Mouse (Mus musculus) embryonic facial prominence, embryonic 10.5 days (tissue): ENCODE measurements around the gene Dio1. TPM values are rescaled to one million over a fixed set of nuclear protein-coding genes. Genes with fewer than 3 reads are reported as not detected.

Experiments
- DNase-seq: peaks from one replicate; pipeline ENCODE4 v3.0.0-alpha.2; 2017; ENCODE audit warnings: low spot score
- H3K27ac ChIP-seq: fragments of 300-500 bp; sonication (generic); replicated peaks from 2 replicates; pipeline ENCODE4 v1.5.1; 2016; ENCODE audit warnings: mild to moderate bottlenecking
- H3K27me3 ChIP-seq: fragments of 300-500 bp; sonication (generic); replicated peaks from 2 replicates; pipeline ENCODE4 v1.6.1; 2016; ENCODE audit warnings: low read depth, mild to moderate bottlenecking; ENCODE audit not compliant: poor library complexity, severe bottlenecking
- H3K36me3 ChIP-seq: fragments of 300-500 bp; sonication (generic); replicated peaks from 2 replicates; pipeline ENCODE4 v1.6.1; 2016; ENCODE audit warnings: mild to moderate bottlenecking, moderate library complexity
- H3K4me1 ChIP-seq: fragments of 300-500 bp; sonication (generic); 2 replicates; pipeline ENCODE4 v1.6.1; 2016
- H3K4me3 ChIP-seq: fragments of 300-500 bp; sonication (generic); 2 replicates; pipeline ENCODE4 v1.5.1; 2016; ENCODE audit warnings: mild to moderate bottlenecking, moderate library complexity
- H3K9me3 ChIP-seq: fragments of 300-500 bp; sonication (generic); 2 replicates; pipeline ENCODE4 v1.6.1; 2016; ENCODE audit warnings: mild to moderate bottlenecking
- WGBS: fragments of 180-500 bp; shearing (Covaris S2); methylation state at CpG from one replicate; pipeline ENCODE4 v1.1.7; 2016; 5-methylcytosine and 5-hydroxymethylcytosine counted together
- polyA plus RNA-seq: library from polyadenylated mRNA; unstranded; fragments of >200 nt; fragmentation: Nextera tagmentation; extraction: Ambion mirVana; gene quantifications from 2 replicates; pipeline ENCODE4 v1.2.1, GENCODE M21; 2016

Dio1 gene
- polyA plus RNA-seq, 1 experiment from 2014 or later: not detected

DNA sequence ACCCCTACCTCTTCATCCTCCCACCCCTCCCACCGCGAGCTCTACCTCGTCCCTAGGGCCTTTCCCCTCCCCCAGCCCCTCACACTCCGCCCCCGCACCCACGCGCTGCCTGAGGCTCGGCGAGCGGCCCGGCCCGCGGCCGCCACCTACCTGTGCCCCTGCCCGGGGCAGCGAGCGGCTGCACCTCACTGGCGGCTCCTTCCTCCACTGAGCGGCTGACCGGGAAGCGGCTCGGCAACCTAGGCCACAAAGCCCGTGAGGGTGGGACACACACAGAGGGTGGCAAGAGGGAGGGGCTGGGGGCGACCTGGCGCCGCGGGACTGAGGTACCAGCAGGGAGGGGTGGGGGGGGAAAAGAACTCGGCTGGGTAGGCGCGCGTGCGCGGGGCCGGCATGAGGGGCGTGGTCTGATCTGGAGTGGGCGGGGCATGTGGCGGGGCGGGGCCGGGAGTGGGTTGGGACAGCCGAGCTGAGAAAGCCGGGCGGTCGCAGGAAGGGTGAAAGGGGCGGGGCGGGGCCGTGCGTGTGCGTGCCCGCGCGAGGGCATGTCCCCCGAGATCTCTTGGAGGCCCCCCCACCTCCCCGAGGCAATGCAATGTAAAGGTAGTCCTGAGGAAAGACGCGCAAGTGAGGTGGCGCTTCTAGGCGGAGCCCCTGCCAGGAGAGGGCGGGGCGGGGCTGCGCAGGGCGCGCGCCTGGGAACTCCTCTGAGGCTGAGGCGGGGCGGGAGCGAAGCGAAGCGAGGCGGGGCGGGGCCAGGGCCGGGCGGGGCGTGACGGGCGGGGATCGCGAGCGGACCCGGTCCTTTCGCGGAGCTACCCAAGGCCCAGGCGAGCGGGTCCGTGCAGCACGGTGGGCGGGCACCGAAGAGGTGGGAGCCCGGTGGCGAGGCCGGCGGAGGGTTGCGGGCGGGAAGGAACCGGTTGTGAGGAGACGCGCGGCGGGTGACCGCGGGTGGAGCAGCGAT lies 53.6 kb downstream of the Dio1 start, which contains the start of the genes Lrrc42 and Hspb11:
Lrrc42 (minus strand) TSS at position 408 of the 967 bp plus-strand sequence.
Hspb11 (plus strand) TSS at position 469 of the 967 bp plus-strand sequence.
- Histone ChIP-seq H3K27me3 (no peaks in the 10 kb centered on the region), H3K36me3 (no peaks in the 10 kb centered on the region), H3K4me1 (peaks cover 32% of the 10 kb centered on the region), H3K9me3 (no peaks in the 10 kb centered on the region), H3K4me3 (peak within 1 kb of the TSS; percentile 91), H3K27ac (peak within 1 kb of the TSS; percentile 96)
- under 1% methylated on average over 101 of the region's 101 CpGs for WGBS
- DNase-seq: peak; percentile 99

DNA sequence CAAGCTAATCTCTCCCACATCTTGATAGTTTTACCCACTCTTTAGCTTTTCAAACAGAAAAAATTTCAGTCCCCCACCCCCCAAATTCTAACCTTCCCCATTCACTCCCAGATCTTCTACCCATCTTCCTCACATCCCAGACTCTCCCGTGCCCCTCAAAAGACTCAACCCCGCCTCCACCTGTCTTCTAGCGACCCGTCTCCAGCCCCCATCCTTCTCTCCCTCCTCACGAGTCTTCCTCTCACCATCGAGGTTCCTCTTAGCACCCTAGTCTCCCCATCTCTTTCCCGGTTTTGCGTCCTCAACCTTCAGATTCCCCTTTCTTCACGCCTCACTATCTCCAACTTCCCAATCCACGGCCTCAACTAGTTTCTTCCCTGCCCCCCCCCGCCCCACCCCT lies 54.4 kb downstream of the Dio1 start:
- H3K27ac ChIP-seq: peak overlapping the region; percentile 96
- peaks cover 32% of the 10 kb centered on the region for H3K4me1 ChIP-seq
- H3K4me3 ChIP-seq: peak overlapping the region; percentile 91
- no peaks in the 10 kb centered on the region for H3K9me3 ChIP-seq
- no peaks in the 10 kb centered on the region; the same call in 1 of the 2 replicates for H3K36me3 ChIP-seq
- H3K27me3 ChIP-seq: no peaks in the 10 kb centered on the region
- WGBS: under 1% methylated on average over 11 of the region's 11 CpGs
- DNase-seq: no peak

GRCm38 (mm10) chr4:107250494-107250893 lies 56.5 kb downstream of the Dio1 start:
- peak; percentile 28 for DNase-seq
- no peaks in the 10 kb centered on the region for H3K27me3 ChIP-seq
- no peak overlapping the region for H3K4me3 ChIP-seq
- 24% methylated on average over 4 of the region's 4 CpGs for WGBS
- peaks cover 32% of the 10 kb centered on the region for H3K4me1 ChIP-seq
- no peak overlapping the region for H3K27ac ChIP-seq
- peaks cover 15% of the 10 kb centered on the region for H3K36me3 ChIP-seq
- H3K9me3 ChIP-seq: no peaks in the 10 kb centered on the region

DNA sequence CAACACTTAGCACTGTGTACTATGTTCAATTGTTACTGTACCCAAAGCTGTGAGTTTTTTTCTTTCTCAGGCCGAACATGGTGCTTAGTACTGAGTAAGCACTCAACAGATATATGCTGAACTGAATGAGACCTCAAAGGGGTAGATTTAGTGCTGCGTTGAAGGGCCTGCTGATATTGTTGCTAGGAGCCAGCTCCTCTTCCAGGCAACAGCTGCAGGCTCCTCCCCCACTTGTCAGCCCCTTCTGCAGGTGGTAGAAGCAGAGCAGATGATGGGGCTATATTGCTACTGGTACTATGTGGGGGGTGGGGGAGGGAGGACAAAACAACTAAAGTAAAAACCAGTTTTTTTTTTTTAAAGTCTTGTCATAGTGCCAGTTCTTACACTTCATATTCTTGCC lies 57.5 kb downstream of the Dio1 start:
- H3K27ac ChIP-seq: no peak overlapping the region
- no peak for DNase-seq
- H3K4me1 ChIP-seq: peaks cover 30% of the 10 kb centered on the region
- WGBS: 77% methylated on average over 2 of the region's 2 CpGs
- peaks cover 25% of the 10 kb centered on the region for H3K36me3 ChIP-seq
- H3K9me3 ChIP-seq: no peaks in the 10 kb centered on the region
- H3K4me3 ChIP-seq: no peak overlapping the region
- H3K27me3 ChIP-seq: no peaks in the 10 kb centered on the region

DNA sequence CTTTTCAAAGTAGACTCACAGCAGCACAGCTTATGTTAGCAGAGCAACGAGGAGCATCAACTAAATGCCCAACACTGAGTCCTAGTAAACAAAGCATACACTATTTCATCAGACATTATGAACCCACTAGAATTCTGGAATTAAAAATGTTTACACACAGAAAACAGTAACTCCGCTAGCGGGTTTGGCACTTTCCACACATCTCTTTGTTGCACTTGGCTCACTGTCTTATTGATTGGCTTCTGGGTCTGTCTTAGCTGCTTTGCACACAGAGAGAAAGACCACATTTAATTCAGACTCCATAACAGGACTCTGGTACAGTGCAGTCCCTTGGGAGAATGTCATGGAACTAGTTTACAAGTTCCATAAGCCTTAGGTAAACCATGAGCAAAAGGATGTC lies 58.9 kb downstream of the Dio1 start:
- Histone ChIP-seq H3K4me3 (no peak overlapping the region), H3K36me3 (peaks cover 38% of the 10 kb centered on the region), H3K27me3 (no peaks in the 10 kb centered on the region), H3K4me1 (peaks cover 20% of the 10 kb centered on the region), H3K27ac (no peak overlapping the region), H3K9me3 (no peaks in the 10 kb centered on the region)
- DNase-seq: no peak
- 96% methylated on average over 3 of the region's 3 CpGs for WGBS

DNA sequence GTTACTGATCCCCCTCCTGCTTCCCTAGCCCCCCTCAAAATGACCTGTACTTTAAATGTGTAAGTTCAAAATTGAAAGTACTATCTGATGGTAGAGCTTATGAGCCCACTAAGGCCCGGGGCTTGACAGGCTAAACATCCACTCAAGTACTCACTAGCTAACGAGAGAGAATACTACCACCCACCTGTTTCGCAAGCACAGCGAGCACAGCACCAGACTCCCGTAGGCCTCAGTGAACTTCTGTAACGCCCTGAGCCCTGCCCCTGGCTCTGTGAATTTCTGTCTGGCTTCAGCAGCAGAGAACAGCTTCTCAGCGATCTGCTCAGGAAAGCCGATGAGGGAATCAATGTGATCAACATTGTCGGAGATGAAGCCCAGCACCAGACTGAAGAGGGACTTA lies 59.9 kb downstream of the Dio1 start:
- Histone ChIP-seq H3K9me3 (no peaks in the 10 kb centered on the region), H3K36me3 (peaks cover 46% of the 10 kb centered on the region), H3K27me3 (no peaks in the 10 kb centered on the region), H3K4me3 (no peak overlapping the region), H3K4me1 (peaks cover 11% of the 10 kb centered on the region), H3K27ac (no peak overlapping the region)
- 84% methylated on average over 9 of the region's 9 CpGs for WGBS
- DNase-seq: no peak

- Histone ChIP-seq H3K27me3 (no peaks in the 10 kb centered on the region), H3K27ac (no peak overlapping the region), H3K9me3 (no peaks in the 10 kb centered on the region), H3K36me3 (peaks cover 56% of the 10 kb centered on the region), H3K4me1 (peaks cover 7% of the 10 kb centered on the region), H3K4me3 (no peak overlapping the region)
- no peak for DNase-seq
- WGBS: 89% methylated on average over 1 of the region's 1 CpGs
These were observed 60.9 kb downstream of the Dio1 start for GRCm38 (mm10) chr4:107246040-107246439.

DNA sequence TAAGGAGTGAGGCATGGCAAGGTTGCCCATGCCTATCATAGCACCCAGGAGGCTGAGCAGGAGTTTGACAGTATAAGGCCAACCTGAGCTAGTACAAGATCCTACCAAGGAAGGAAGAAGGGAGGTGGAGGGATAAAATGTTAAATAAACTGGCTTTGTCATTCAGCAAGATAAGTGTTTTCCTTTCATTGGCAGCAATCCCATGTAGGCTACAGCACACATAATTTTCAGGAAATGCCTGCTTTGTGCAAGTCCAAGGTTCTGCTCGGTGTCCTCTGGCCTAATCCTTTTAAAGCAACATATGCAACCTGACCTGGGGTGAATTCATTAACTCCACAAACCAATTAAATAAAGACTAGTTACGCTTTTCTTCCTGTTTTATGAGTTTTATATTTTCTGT lies 61.6 kb downstream of the Dio1 start:
- Histone ChIP-seq H3K4me3 (no peak overlapping the region), H3K27ac (no peak overlapping the region), H3K4me1 (peaks cover 7% of the 10 kb centered on the region), H3K36me3 (peaks cover 63% of the 10 kb centered on the region), H3K27me3 (no peaks in the 10 kb centered on the region), H3K9me3 (no peaks in the 10 kb centered on the region)
- 78% methylated on average over 2 of the region's 2 CpGs for WGBS
- DNase-seq: no peak

DNA sequence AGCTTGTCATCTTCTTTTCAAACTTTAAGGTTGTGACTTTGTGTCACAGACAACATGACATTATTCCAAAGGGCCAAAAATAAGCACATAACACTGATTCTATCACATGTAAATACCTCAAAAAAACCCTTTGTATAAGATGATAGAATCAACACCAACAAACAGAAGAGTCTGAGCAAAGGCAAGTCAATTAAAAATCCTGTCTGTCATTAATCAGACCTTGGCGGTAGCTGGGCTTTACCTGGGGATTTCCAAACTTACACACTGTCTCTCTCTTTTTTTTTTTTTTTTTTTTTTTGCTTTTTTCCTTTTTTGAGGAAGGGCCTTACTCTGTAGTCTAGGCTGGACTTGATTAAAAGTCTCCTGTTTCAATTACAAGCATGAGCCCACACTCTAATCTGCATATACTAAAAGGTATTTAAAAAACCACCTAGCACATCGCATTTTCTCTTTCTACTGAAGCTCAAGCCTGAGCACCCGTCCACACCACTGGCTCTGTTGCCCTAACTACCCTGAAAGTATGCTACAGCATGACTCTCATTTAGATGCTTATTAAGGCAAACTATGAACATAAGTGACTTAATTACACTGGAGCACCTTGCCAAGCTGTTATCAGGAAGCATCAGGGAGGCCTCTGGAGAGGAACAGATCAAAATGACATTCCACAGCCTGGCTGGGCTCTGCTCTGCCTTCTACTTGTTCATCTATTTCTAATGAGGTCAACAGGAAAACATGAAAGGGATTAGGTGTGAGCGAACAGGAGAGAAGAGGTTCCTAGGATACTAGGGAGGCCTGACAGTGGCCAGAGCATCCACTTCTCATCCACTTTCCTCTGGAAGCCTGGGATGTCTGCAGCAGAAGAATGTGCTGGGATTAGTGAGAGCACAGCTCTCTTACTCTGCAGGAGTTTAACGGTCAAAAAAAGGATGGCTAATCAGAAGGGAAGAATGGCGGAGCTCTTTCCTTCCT lies 63.3 kb downstream of the Dio1 start:
- no peaks in the 10 kb centered on the region for H3K27me3 ChIP-seq
- no peak overlapping the region for H3K27ac ChIP-seq
- H3K4me3 ChIP-seq: no peak overlapping the region
- WGBS: 82% methylated on average over 6 of the region's 6 CpGs
- no peaks in the 10 kb centered on the region for H3K9me3 ChIP-seq
- no peak for DNase-seq
- no peaks in the 10 kb centered on the region for H3K4me1 ChIP-seq
- H3K36me3 ChIP-seq: peaks cover 79% of the 10 kb centered on the region

Other genes starting within 250 kb of the Dio1 start
- gene Mrpl37, start 240.3 kb downstream of the Dio1 start, polyA plus RNA-seq: 129 and 136 TPM in 2 replicates
- 8.1 and 10.4 TPM in 2 replicates for gene Cyb5rl, start 240.2 kb downstream of the Dio1 start, polyA plus RNA-seq
- 0.21 and 0.22 TPM in 2 replicates for gene Cdcp2, start 210.3 kb downstream of the Dio1 start, polyA plus RNA-seq
- gene Tmem59, start 128.8 kb downstream of the Dio1 start, polyA plus RNA-seq: 266 and 281 TPM in 2 replicates
- gene Tceanc2, start 128.1 kb downstream of the Dio1 start, polyA plus RNA-seq: 20.7 and 42.7 TPM in 2 replicates
- gene Ldlrad1, start 98.0 kb downstream of the Dio1 start, polyA plus RNA-seq: not detected in 2 replicates
- 80.0 and 83.3 TPM in 2 replicates for gene Lrrc42, start 53.6 kb downstream of the Dio1 start, polyA plus RNA-seq
- 22.2 and 24.6 TPM in 2 replicates for gene Hspb11, start 53.6 kb downstream of the Dio1 start, polyA plus RNA-seq
- 39.5 and 40.6 TPM in 2 replicates for gene Yipf1, start 7.2 kb upstream of the Dio1 start, polyA plus RNA-seq
- 51.5 and 56.1 TPM in 2 replicates for gene Ndc1, start 60.6 kb upstream of the Dio1 start, polyA plus RNA-seq
- 3.7 and 7.3 TPM in 2 replicates for gene Glis1, start 127.4 kb upstream of the Dio1 start, polyA plus RNA-seq